Mouse (Mus musculus): ENCODE measurements around the gene Fars2. TPM values are rescaled to one million over a fixed set of nuclear protein-coding genes. Genes with fewer than 3 reads are reported as not detected.
"Not testable (repeated sequence)": the region's sequence is repeated elsewhere in the genome, so short reads cannot be mapped to it uniquely, and the experiment has no call there.

Fars2 gene
- total RNA-seq, 4 experiments from 2014 or later, result 30.0 to 46.5 (median 34.7) TPM

GRCm38 (mm10) chr13:36140247-36141016 is 23.2 kb downstream of the Fars2 start:
- no peak for DNase-seq (ENCODE audit: low spot score in 2 of 2)

GRCm38 (mm10) chr13:36145601-36146000 is 28.4 kb downstream of the Fars2 start:
- DNase-seq (ENCODE audit: low spot score in 2 of 2), result no peak

GRCm38 (mm10) chr13:36149175-36149939 is 32.1 kb downstream of the Fars2 start:
- DNase-seq (ENCODE audit: low spot score in 2 of 2), result no peak

- DNase-seq (ENCODE audit: low spot score in 2 of 2), result no peak
Observed at GRCm38 (mm10) chr13:36150272-36150671, 33.1 kb downstream of the Fars2 start.

GRCm38 (mm10) chr13:36152728-36153498 is 35.7 kb downstream of the Fars2 start:
- no peak for DNase-seq (ENCODE audit: low spot score in 2 of 2)

GRCm38 (mm10) chr13:36156340-36156931 is 39.2 kb downstream of the Fars2 start:
- no peak for DNase-seq (ENCODE audit: low spot score in 2 of 2)

- no peak for DNase-seq (ENCODE audit: low spot score in 2 of 2)
Observed at GRCm38 (mm10) chr13:36163411-36163810, 46.2 kb downstream of the Fars2 start.

- DNase-seq (ENCODE audit: low spot score in 2 of 2), result no peak
Observed at GRCm38 (mm10) chr13:36163898-36164297, 46.7 kb downstream of the Fars2 start.

GRCm38 (mm10) chr13:36172981-36173380 is 55.8 kb downstream of the Fars2 start:
- DNase-seq (ENCODE audit: low spot score in 2 of 2), result not testable (repeated sequence)

GRCm38 (mm10) chr13:36174101-36174500 is 56.9 kb downstream of the Fars2 start:
- no peak for DNase-seq (ENCODE audit: low spot score in 2 of 2)

GRCm38 (mm10) chr13:36174772-36175171 is 57.6 kb downstream of the Fars2 start:
- DNase-seq (ENCODE audit: low spot score in 2 of 2), result no peak

- DNase-seq (ENCODE audit: low spot score in 2 of 2), result no peak
Observed at GRCm38 (mm10) chr13:36181231-36181630, 64.0 kb downstream of the Fars2 start.

- no peak for DNase-seq (ENCODE audit: low spot score in 2 of 2)
Observed at GRCm38 (mm10) chr13:36190577-36190976, 73.4 kb downstream of the Fars2 start.

GRCm38 (mm10) chr13:36193484-36194113 is 76.4 kb downstream of the Fars2 start:
- DNase-seq (ENCODE audit: low spot score in 2 of 2), result no peak

- DNase-seq (ENCODE audit: low spot score in 2 of 2), result no peak
Observed at GRCm38 (mm10) chr13:36199288-36199687, 82.1 kb downstream of the Fars2 start.

GRCm38 (mm10) chr13:36200453-36200852 is 83.2 kb downstream of the Fars2 start:
- DNase-seq (ENCODE audit: low spot score in 2 of 2), result no peak

- DNase-seq (ENCODE audit: low spot score in 2 of 2), result no peak
Observed at GRCm38 (mm10) chr13:36202496-36202895, 85.3 kb downstream of the Fars2 start.

GRCm38 (mm10) chr13:36203014-36203413 is 85.8 kb downstream of the Fars2 start:
- DNase-seq (ENCODE audit: low spot score in 2 of 2), result no peak

GRCm38 (mm10) chr13:36204320-36204719 is 87.1 kb downstream of the Fars2 start:
- no peak for DNase-seq (ENCODE audit: low spot score in 2 of 2)

GRCm38 (mm10) chr13:36210965-36211364 is 93.8 kb downstream of the Fars2 start:
- no peak for DNase-seq (ENCODE audit: low spot score in 2 of 2)

GRCm38 (mm10) chr13:36214056-36214455 is 96.8 kb downstream of the Fars2 start:
- no peak for DNase-seq (ENCODE audit: low spot score in 2 of 2)

All from gastrocnemius, adult 8-10 months (tissue).